Mouse (Mus musculus) frontal cortex, postnatal 10 days (tissue): ENCODE data around the gene Mrps12.
A peak's percentile ranks its signal among the peaks of the same experiment; 100 is the strongest.
"Not testable (repeated sequence)": the region's sequence is repeated elsewhere in the genome, so short reads cannot be mapped to it uniquely, and the experiment has no call there.

Experiments used
- DNase-seq, 2 experiments: peaks; one replicate each; pipeline ENCODE4 v3.0.0; 2022; ENCODE audit warnings: low spot score in 2 of 2, mixed read lengths in 1 of 2

The Mrps12 gene

GRCm38 (mm10) chr7:28709454-28709853 is 32.2 kb downstream of the Mrps12 start:
- DNase-seq: no peak

- no peak for DNase-seq
These were observed 38.9 kb downstream of the Mrps12 start for GRCm38 (mm10) chr7:28702601-28703143.

- not testable (repeated sequence) for DNase-seq
These were observed 40.3 kb downstream of the Mrps12 start for GRCm38 (mm10) chr7:28701306-28701705.

- no peak for DNase-seq
These were observed 41.4 kb downstream of the Mrps12 start for GRCm38 (mm10) chr7:28700269-28700668.

GRCm38 (mm10) chr7:28697277-28697676 is 44.3 kb downstream of the Mrps12 start:
- no peak for DNase-seq

GRCm38 (mm10) chr7:28694966-28695511 is 46.6 kb downstream of the Mrps12 start:
- no peak for DNase-seq

GRCm38 (mm10) chr7:28694423-28694822 is 47.2 kb downstream of the Mrps12 start:
- no peak for DNase-seq

GRCm38 (mm10) chr7:28693321-28693966 is 48.2 kb downstream of the Mrps12 start:
- DNase-seq: peak; percentile 64 to 82

- peak in 1 of 2 experiments; percentile 24 for DNase-seq
These were observed 48.9 kb downstream of the Mrps12 start, which contains the start of gene Fbxo27 for GRCm38 (mm10) chr7:28692545-28693320. Gene Fbxo27, plus strand, starts transcription at chr7:28692849.

GRCm38 (mm10) chr7:28691075-28691474 is 50.5 kb downstream of the Mrps12 start:
- no peak for DNase-seq
